Mouse (Mus musculus) CH12.LX (cell line): ENCODE results near the gene Gsto1.

Experiments
- BHLHE40 ChIP-seq: IDR thresholded peaks from 2 replicates; pipeline ENCODE4 v1.6.1; 2011; ENCODE audit warnings: mild to moderate bottlenecking, low read depth, low read length, improper control_type of control experiment
- CTCF ChIP-seq, 2 experiments: IDR thresholded peaks in 1 of 2; conservative IDR thresholded peaks in 1 of 2; 2 replicates each; pipeline ENCODE4 v1.5.1; 2011 to 2012; ENCODE audit warnings: low read depth in 2 of 2, low read length in 2 of 2, improper control_type of control experiment in 1 of 2, inconsistent platforms in 1 of 2, mild to moderate bottlenecking in 1 of 2, moderate library complexity in 1 of 2
- E2F4 ChIP-seq: IDR thresholded peaks from 2 replicates; pipeline ENCODE4 v1.6.1; 2011; ENCODE audit warnings: low read depth, low read length, improper control_type of control experiment; ENCODE audit not compliant: insufficient replicate concordance
- ELF1 ChIP-seq: IDR thresholded peaks from 2 replicates; pipeline ENCODE4 v1.6.1; 2014; ENCODE audit warnings: low read depth, mild to moderate bottlenecking, inconsistent platforms, low read length, improper control_type of control experiment
- EP300 ChIP-seq: IDR thresholded peaks from 2 replicates; pipeline ENCODE4 v1.6.1; 2011; ENCODE audit warnings: low read length, improper control_type of control experiment
- MAX ChIP-seq: IDR thresholded peaks from 2 replicates; pipeline ENCODE4 v1.6.1; 2011; ENCODE audit warnings: low read length, improper control_type of control experiment
- MEF2A ChIP-seq: IDR thresholded peaks from 2 replicates; pipeline ENCODE4 v1.6.1; 2014; ENCODE audit warnings: low read depth, mild to moderate bottlenecking, inconsistent platforms, low read length, improper control_type of control experiment, borderline replicate concordance
- POLR2A ChIP-seq: IDR thresholded peaks from 2 replicates; pipeline ENCODE4 v1.6.1; 2011; ENCODE audit warnings: low read depth, mild to moderate bottlenecking, improper control_type of control experiment, low read length
- TCF12 ChIP-seq: IDR thresholded peaks from 2 replicates; pipeline ENCODE4 v1.6.1; 2014; ENCODE audit warnings: low read depth, mild to moderate bottlenecking, inconsistent platforms, low read length, improper control_type of control experiment
- ZNF384 ChIP-seq: IDR thresholded peaks from 2 replicates; pipeline ENCODE4 v1.6.1; 2012; ENCODE audit warnings: low read depth, low read length, improper control_type of control experiment, inconsistent platforms

DNA sequence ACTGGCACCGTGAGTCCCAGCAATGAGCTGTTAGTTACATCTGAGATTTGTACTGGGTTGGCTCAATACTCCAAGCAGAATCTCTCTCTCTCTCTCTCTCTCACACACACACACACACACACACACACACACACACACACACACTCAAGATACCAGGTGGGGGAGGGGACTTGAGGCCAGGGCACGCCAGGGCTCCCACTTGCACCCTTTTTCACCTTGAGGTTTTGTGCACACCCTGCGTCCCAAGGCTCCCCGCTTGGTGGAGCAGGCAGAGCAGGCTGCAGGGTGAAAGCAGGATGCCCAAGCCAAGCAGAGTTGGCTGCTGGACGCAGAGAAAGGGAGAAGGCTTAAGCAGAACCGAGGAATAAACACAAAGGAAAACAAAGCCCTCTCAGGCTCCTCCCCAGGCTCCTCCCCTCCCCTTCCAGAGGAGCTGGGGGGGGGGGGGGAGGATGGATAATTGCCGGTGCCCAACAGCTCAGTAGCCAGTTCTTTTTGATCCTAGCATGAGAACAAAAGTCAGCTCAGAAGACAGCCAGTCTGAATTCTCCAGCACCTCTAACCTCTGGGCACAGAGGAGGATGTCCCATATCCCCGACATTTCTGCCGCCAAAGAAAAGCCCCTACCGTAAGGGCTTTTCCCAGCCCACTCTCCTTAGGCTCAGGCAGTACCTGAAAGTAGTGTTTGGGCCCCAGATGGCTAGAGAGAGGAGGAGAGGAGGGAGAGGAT lies 54.8 kb downstream of the Gsto1 start:
- TF ChIP-seq POLR2A: no peak
- TF ChIP-seq MAX: no peak
- TF ChIP-seq E2F4: no peak
- TF ChIP-seq ZNF384: no peak
- TF ChIP-seq CTCF (conservative IDR thresholded peaks at IDR 0.05 in 1 of 2, IDR thresholded peaks at IDR 0.05 in 1 of 2; ENCODE audit: low read depth in 2 of 2, low read length in 2 of 2): no peak
- no peak for TF ChIP-seq TCF12
- no peak for TF ChIP-seq ELF1
- no peak for TF ChIP-seq BHLHE40
- no peak for TF ChIP-seq MEF2A
- TF ChIP-seq EP300: no peak
